Mouse (Mus musculus) heart, postnatal 0 days (tissue): ENCODE data around the gene Hid1.

Experiments
- CTCF ChIP-seq: IDR thresholded peaks from 2 replicates; pipeline ENCODE4 v1.5.1; 2016; ENCODE audit warnings: antibody characterized with exemption, control low read depth, low read depth
- EP300 ChIP-seq: IDR thresholded peaks from 2 replicates; pipeline ENCODE4 v1.6.1; 2016; ENCODE audit warnings: antibody characterized with exemption, low read depth

DNA sequence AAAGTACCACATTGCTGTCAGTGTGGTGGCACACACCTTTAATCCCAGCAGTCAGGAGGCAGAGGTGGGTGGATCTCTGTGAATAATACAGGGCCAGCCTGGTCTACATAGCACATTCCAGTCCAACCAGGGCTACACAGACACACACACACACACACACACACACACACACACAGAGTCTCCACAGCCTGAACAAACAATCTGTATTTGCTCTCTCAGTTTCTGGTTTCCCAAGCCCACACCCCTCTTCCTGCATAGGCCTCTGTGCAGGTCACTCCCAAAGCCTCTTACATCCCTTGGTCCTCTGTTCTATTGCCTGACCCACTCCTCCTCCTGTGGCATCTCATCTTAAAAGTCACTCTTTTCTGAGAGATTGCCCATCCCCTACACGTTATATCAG is 4.5 kb upstream of the Hid1 start:
- TF ChIP-seq CTCF (no peak), EP300 (no peak)
